Mouse (Mus musculus): ENCODE measurements around the gene Gfap.

GRCm38 (mm10) chr11:102911376-102911775 lies 10.7 kb upstream of the Gfap start:
- no peak for TF ChIP-seq CTCF (IDR thresholded peaks at IDR 0.05; ENCODE audit: low read depth)
- no peak for TF ChIP-seq EP300 (IDR thresholded peaks at IDR 0.05; ENCODE audit: low read depth)
